Mouse (Mus musculus): ENCODE measurements around the gene Cpne9.
A peak's percentile ranks its signal among the peaks of the same experiment; 100 is the strongest.

DNA sequence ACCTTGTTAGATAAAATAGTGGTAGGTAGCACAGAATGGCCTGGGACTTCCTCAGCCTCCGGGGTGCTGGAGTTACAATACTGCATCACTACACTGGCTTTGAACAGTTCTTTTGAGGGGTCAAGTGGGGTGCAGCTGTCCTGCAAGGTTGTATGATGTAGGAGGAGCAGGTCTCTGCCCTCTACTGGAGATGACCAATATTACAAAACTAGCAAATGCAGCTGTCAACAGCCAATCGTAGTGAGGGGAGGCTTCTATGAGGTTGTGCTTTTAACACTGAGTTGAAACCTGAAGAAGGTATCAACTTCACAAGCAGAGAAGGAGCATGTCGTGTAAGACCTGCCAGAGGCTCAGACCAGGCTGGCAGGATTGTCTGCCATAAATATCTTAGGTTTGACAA lies 20.2 kb downstream of the Cpne9 start:
- no peak for TF ChIP-seq POLR2A (IDR thresholded peaks at IDR 0.05; ENCODE audit: low read depth, low read length)
- TF ChIP-seq CTCF (IDR thresholded peaks at IDR 0.05; ENCODE audit: extremely low read depth, insufficient read depth, insufficient read length, insufficient replicate concordance), result peak; percentile 20; the same call in 1 of the 2 replicates
